Mouse (Mus musculus): ENCODE measurements around the gene Rbp3. TPM values are rescaled to one million over a fixed set of nuclear protein-coding genes. Genes with fewer than 3 reads are reported as not detected.

The Rbp3 gene
- polyA plus RNA-seq, 1 experiment from 2014 or later = 0.02 TPM

DNA sequence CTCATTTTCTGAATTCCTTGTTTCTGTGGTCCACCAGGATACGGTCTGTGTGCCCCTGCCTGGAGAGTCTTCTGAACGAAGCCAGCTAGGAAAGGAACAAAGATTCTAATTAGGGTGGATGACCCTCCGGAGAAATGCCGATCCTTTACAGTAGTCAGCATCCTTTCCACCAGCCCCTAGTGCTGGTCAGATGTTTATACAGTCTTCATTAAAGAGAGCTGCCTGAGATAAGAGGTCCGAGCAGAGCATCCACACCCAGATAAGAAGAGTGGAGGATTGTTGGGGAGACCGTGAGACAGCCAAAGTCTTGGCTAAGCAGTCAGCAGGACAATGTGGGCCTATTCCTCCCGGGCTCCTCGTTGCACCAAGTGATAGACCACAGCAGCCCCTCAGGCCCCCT, 13.1 kb upstream of the Rbp3 start, which contains the start of gene Gdf2:
Gdf2 (plus strand) TSS at position 301 of the 400 bp plus-strand sequence.
- Histone ChIP-seq H3K27ac (no peak within 1 kb of the TSS), H3K4me3 (no peak within 1 kb of the TSS), H3K27me3 (no peaks in the 10 kb centered on the region), H3K9ac (no peak within 1 kb of the TSS), H3K9me3 (no peaks in the 10 kb centered on the region), H3K36me3 (no peaks in the 10 kb centered on the region), H3K4me2 (no peak within 1 kb of the TSS), H3K4me1 (no peaks in the 10 kb centered on the region)
- 29% methylated on average over 8 of the region's 8 CpGs for WGBS
- ATAC-seq (ENCODE audit: borderline replicate concordance, extremely low read depth, low FRiP score, low TSS enrichment) = no peak

DNA sequence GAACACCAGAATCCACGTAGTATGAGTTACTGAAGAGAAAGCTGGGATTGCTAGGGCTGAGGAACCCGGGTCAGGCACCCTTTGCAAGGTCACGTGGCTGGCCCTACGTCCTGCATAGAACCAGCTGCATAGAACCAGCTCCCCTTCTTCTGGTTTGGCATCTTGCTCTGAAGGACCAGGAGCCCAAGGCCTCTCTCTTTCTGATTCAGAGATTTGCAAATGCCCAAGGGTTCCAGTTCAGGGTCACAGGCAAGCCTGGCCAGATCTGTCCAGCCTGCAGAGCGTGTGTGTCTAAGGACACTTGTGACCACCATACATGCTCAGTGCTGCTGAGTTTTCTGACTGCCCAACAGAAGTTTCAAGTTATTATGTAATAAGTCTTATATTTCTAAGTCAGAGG, 11.6 kb upstream of the Rbp3 start:
- H3K36me3 ChIP-seq = no peaks in the 10 kb centered on the region
- no peaks in the 10 kb centered on the region for H3K9me3 ChIP-seq
- H3K9ac ChIP-seq = no peak overlapping the region
- H3K4me1 ChIP-seq = no peaks in the 10 kb centered on the region
- no peak overlapping the region for H3K4me3 ChIP-seq
- H3K4me2 ChIP-seq = no peak overlapping the region
- H3K27ac ChIP-seq = no peak overlapping the region
- H3K27me3 ChIP-seq = no peaks in the 10 kb centered on the region
- no peak for ATAC-seq (ENCODE audit: borderline replicate concordance, extremely low read depth, low FRiP score, low TSS enrichment)
- 62% methylated on average over 5 of the region's 5 CpGs for WGBS

DNA sequence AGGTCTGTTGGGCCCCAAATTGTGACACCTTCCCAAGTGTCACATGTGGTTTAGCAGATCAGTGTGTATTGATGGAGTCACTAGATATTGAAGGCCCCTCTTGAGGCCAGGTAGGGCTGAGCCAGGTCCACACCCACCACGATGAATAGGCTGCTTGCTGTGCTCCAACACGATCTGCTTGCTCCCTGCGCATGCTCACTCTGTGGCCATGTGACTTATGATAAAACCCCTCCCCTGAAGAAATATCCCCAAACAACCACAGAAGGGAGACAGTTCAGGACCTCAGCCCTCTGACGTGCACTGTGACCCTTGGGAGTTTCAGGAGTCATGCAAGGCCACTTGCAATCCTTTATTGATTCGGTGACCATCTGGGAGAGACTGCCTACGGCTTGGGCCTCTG, 7.7 kb upstream of the Rbp3 start:
- H3K9me3 ChIP-seq = no peaks in the 10 kb centered on the region
- no peak overlapping the region for H3K9ac ChIP-seq
- 71% methylated on average over 6 of the region's 6 CpGs for WGBS
- H3K4me3 ChIP-seq = no peak overlapping the region
- H3K27ac ChIP-seq = no peak overlapping the region
- no peaks in the 10 kb centered on the region for H3K4me1 ChIP-seq
- no peak overlapping the region for H3K4me2 ChIP-seq
- ATAC-seq (ENCODE audit: borderline replicate concordance, extremely low read depth, low FRiP score, low TSS enrichment) = no peak
- no peaks in the 10 kb centered on the region for H3K36me3 ChIP-seq
- H3K27me3 ChIP-seq = no peaks in the 10 kb centered on the region

DNA sequence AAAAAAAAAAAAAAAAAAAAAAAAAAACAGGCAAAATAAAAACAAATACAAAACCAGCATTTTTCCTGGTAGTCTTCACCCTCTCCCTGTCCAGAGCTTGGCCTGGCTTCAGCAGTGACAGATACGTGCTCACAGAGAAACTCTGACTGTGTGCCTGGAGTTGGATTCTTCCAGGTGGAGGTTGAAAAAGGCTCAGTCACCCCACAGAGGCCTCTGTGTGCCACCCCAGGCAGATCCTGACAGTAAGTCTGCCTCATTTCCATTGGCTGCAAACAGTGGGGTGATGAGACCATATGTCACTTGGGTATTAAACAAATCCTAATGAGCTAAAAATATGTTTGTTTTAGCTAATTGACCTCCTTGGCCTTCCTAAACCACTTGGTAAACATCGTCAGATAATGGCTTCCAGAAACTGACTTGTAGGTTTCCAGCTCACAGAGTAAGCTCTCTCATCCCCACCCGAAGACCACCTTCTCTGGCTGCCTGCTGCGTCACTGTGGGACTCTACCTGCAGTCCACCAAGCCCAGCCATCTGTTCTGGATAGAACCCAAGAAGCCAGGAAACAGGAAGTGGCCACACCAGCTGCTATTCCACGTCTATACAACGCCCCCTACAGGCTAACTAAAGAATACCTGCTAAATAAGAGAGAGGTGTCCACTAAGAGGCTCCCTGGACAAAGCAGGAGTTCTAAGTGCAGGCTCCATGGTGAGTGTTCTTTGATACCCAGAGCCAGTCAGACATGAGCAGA, 1.4 kb upstream of the Rbp3 start:
- H3K27ac ChIP-seq = no peak overlapping the region
- H3K9ac ChIP-seq = no peak overlapping the region
- WGBS = 39% methylated on average over 6 of the region's 6 CpGs
- no peaks in the 10 kb centered on the region for H3K27me3 ChIP-seq
- no peaks in the 10 kb centered on the region for H3K4me1 ChIP-seq
- no peak overlapping the region for H3K4me2 ChIP-seq
- no peak overlapping the region for H3K4me3 ChIP-seq
- no peaks in the 10 kb centered on the region for H3K36me3 ChIP-seq
- no peaks in the 10 kb centered on the region for H3K9me3 ChIP-seq
- no peak for ATAC-seq (ENCODE audit: borderline replicate concordance, extremely low read depth, low FRiP score, low TSS enrichment)

DNA sequence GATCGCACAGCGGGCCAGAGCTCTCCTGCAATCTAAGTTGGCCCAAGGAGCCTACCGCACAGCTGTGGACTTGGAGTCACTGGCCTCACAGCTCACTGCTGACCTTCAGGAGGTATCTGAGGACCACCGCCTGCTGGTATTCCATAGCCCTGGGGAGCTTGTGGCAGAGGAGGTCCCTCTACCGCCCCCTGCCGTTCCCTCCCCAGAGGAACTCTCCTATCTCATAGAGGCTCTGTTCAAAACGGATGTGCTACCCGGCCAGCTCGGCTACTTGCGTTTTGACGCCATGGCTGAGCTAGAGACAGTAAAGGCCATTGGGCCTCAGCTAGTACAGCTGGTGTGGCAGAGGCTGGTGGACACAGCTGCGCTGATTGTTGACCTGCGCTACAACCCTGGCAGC, 2.3 kb downstream of the Rbp3 start:
- 68% methylated on average over 13 of the region's 13 CpGs for WGBS
- Histone ChIP-seq H3K27ac (no peak overlapping the region), H3K27me3 (no peaks in the 10 kb centered on the region), H3K36me3 (no peaks in the 10 kb centered on the region), H3K4me2 (no peak overlapping the region), H3K9me3 (no peaks in the 10 kb centered on the region), H3K9ac (no peak overlapping the region), H3K4me1 (no peaks in the 10 kb centered on the region), H3K4me3 (no peak overlapping the region)
- no peak for ATAC-seq (ENCODE audit: borderline replicate concordance, extremely low read depth, low FRiP score, low TSS enrichment)

DNA sequence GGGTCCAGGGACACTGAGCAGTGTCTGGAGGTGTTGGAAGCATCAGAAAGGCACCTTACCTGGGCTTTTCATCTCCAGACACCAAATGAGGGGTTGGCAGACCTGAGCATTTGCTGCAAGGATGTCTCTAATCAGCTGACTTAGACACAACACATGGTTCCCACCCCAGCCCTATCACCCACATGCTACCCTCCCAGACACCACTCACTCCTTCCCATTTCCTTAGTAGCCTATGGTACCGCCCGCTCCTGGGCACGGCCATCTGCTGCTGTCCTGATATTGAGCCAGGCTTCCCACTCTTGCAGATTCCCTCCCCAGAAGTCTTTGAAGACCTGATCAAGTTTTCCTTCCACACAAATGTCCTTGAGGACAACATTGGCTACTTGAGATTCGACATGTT, 4.4 kb downstream of the Rbp3 start:
- Histone ChIP-seq H3K4me1 (no peaks in the 10 kb centered on the region), H3K4me3 (no peak overlapping the region), H3K9ac (no peak overlapping the region), H3K27me3 (no peaks in the 10 kb centered on the region), H3K36me3 (no peaks in the 10 kb centered on the region), H3K27ac (no peak overlapping the region), H3K4me2 (no peak overlapping the region), H3K9me3 (no peaks in the 10 kb centered on the region)
- 81% methylated on average over 4 of the region's 4 CpGs for WGBS
- ATAC-seq (ENCODE audit: borderline replicate concordance, extremely low read depth, low FRiP score, low TSS enrichment) = no peak

DNA sequence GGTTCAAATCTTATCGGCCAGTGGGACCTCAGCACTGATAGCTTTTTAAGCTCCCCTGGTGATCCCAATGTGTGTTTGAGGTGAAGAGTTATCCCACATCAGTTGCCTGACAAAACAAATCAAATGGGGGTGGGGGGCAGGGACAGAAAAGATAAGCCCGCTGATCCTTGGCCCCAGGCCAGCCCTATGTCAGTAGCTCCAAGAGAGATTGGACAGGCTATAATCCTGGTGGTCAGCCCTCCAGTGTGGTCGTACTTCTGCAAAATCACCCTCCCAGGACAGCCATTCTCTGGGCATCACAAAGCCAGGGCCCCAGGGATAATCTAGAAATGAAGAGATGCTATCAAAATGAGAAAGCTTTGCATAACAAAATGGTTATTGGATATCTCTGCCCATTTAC, 5.0 kb downstream of the Rbp3 start:
- no peak overlapping the region for H3K4me2 ChIP-seq
- no peak overlapping the region for H3K4me3 ChIP-seq
- H3K36me3 ChIP-seq = no peaks in the 10 kb centered on the region
- no peak for ATAC-seq (ENCODE audit: borderline replicate concordance, extremely low read depth, low FRiP score, low TSS enrichment)
- 25% methylated on average over 3 of the region's 3 CpGs for WGBS
- no peaks in the 10 kb centered on the region for H3K27me3 ChIP-seq
- H3K27ac ChIP-seq = no peak overlapping the region
- H3K4me1 ChIP-seq = no peaks in the 10 kb centered on the region
- H3K9me3 ChIP-seq = no peaks in the 10 kb centered on the region
- H3K9ac ChIP-seq = no peak overlapping the region

DNA sequence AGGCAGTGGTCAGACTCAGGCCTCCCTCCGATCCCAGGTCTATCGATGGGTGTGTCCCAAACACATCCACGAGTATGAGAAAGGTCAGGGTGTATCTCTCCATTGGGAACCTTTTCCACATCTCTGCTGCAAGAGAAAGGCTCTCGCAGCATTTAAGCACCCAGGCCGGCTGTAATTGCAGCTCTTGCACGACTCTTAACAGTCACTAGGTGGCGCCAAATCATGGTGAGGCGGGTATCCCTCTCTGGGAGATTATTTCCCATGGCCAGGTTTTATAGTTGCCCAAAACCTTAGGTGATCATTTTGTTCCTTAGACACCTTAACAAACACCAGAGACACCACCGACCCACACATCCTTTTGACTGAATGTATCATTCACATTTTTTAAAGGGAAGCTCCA, 5.5 kb downstream of the Rbp3 start:
- H3K4me1 ChIP-seq = no peaks in the 10 kb centered on the region
- ATAC-seq (ENCODE audit: borderline replicate concordance, extremely low read depth, low FRiP score, low TSS enrichment) = no peak
- no peak overlapping the region for H3K4me2 ChIP-seq
- H3K27me3 ChIP-seq = no peaks in the 10 kb centered on the region
- H3K27ac ChIP-seq = no peak overlapping the region
- H3K9ac ChIP-seq = no peak overlapping the region
- WGBS = 10% methylated on average over 9 of the region's 9 CpGs
- no peak overlapping the region for H3K4me3 ChIP-seq
- H3K9me3 ChIP-seq = no peaks in the 10 kb centered on the region
- no peaks in the 10 kb centered on the region for H3K36me3 ChIP-seq

DNA sequence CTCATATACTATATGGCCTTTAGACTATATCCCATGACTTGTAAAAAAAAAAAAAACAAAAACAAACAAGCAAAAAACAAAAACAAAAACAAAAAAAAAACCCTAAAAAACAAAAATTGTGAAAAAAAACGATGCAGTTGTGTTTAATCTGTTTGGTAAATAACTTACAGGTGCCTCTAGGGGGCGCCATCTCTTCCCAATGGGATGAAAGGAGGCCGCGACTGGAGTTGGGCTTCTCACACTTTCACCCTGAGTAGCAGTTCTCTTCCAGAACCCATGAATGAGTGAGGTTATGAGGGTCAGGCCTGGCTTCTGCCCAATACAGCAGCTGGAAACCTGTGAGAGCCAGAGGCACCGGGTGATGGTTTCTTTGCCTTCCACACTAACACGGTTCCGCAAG, 11.9 kb downstream of the Rbp3 start:
- no peaks in the 10 kb centered on the region for H3K4me1 ChIP-seq
- no peaks in the 10 kb centered on the region for H3K36me3 ChIP-seq
- no peak overlapping the region for H3K9ac ChIP-seq
- no peak overlapping the region for H3K4me3 ChIP-seq
- no peak; the same call in 1 of the 2 replicates for ATAC-seq (ENCODE audit: borderline replicate concordance, extremely low read depth, low FRiP score, low TSS enrichment)
- no peak overlapping the region for H3K4me2 ChIP-seq
- no peak overlapping the region for H3K27ac ChIP-seq
- 53% methylated on average over 7 of the region's 7 CpGs for WGBS
- H3K27me3 ChIP-seq = no peaks in the 10 kb centered on the region
- no peaks in the 10 kb centered on the region for H3K9me3 ChIP-seq

DNA sequence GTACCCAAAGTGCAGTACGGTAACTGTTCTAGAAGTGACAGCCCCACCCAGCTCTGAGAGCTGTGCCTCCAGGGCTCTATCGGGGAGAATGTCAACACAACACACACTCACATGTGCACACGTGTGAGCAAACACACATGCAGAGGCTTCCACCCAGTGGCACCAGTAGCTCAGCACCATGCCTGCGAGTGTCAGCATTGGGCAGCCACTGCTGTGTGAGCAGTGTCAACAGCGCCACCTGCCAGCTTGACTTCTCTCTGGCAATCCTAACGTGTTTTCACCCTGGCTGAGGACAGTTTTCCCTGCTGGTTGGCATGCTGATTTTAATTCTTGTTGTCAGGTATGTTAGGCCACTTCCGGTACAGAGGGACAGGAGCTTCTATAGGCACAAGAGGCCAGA, 18.9 kb downstream of the Rbp3 start:
- Histone ChIP-seq H3K9me3 (no peaks in the 10 kb centered on the region), H3K9ac (no peak overlapping the region), H3K36me3 (no peaks in the 10 kb centered on the region), H3K4me2 (no peak overlapping the region), H3K27me3 (no peaks in the 10 kb centered on the region; the same call in 1 of the 2 replicates), H3K4me1 (no peaks in the 10 kb centered on the region), H3K27ac (no peak overlapping the region), H3K4me3 (no peak overlapping the region)
- 38% methylated on average over 7 of the region's 7 CpGs for WGBS
- no peak for ATAC-seq (ENCODE audit: borderline replicate concordance, extremely low read depth, low FRiP score, low TSS enrichment)

DNA sequence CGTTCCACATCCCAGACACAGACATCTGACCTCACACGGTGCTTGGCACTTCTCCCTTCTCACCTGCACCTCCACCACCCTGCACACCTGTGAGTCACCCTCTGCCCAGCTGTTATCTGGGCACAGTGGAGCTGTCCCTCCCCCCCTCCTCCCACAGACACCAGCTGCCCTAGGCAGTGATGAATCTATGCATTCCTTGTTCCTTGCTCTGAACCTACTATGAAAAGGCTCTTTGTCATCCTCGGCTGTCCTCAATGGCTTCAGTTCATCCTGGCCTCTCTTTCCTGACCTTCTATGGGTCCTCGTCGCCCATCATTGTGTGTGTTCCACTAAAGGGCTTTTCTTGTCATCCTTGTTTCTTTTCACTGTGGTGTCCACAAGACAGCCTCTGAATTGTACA, 20.9 kb downstream of the Rbp3 start:
- Histone ChIP-seq H3K4me3 (no peak overlapping the region), H3K4me2 (no peak overlapping the region)
- WGBS = 55% methylated on average over 5 of the region's 5 CpGs

DNA sequence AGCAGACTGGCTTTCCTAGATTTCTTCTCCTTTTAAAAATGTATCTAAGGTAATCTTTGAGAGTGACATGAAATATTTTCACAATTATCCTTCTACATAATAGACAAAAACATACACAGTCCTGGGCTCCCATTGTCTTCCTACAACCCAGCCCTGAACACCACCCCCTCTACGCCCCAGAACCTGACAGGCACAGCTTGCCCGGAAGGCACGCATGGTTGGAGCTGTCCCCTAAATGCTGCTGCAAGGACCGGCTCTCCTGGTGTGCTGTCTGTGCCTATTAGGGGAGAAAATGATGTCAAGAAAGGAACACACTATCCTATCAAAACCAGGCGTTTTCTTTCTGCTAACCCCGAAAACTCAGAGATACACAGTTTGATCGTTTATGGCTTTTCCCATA, 23.9 kb downstream of the Rbp3 start:
- H3K4me3 ChIP-seq = no peak overlapping the region
- H3K27ac ChIP-seq = no peak overlapping the region
- 0 out of 2 replicates have a peak, but pooled peaks cover 6% of the 10 kb centered on the region for H3K4me1 ChIP-seq
- H3K9me3 ChIP-seq = no peaks in the 10 kb centered on the region
- no peaks in the 10 kb centered on the region for H3K36me3 ChIP-seq
- ATAC-seq (ENCODE audit: borderline replicate concordance, extremely low read depth, low FRiP score, low TSS enrichment) = no peak
- no peak overlapping the region for H3K9ac ChIP-seq
- 41% methylated on average over 7 of the region's 7 CpGs for WGBS
- H3K27me3 ChIP-seq = peaks cover 11% of the 10 kb centered on the region; the same call in 1 of the 2 replicates
- no peak overlapping the region for H3K4me2 ChIP-seq

More for the DNA sequence above, 20.9 kb downstream of the Rbp3 start:
- Histone ChIP-seq H3K9ac (no peak overlapping the region), H3K27me3 (peaks cover 11% of the 10 kb centered on the region; the same call in 1 of the 2 replicates), H3K36me3 (no peaks in the 10 kb centered on the region), H3K27ac (no peak overlapping the region), H3K9me3 (no peaks in the 10 kb centered on the region), H3K4me1 (0 out of 2 replicates have a peak, but pooled peaks cover 6% of the 10 kb centered on the region)
- ATAC-seq (ENCODE audit: borderline replicate concordance, extremely low read depth, low FRiP score, low TSS enrichment) = no peak
